Mouse (Mus musculus) limb, embryonic 14.5 days (tissue): ENCODE data around the gene Olfr193. TPM values are rescaled to one million over a fixed set of nuclear protein-coding genes. Genes with fewer than 3 reads are reported as not detected.
"Not testable (repeated sequence)": the region's sequence is repeated elsewhere in the genome, so short reads cannot be mapped to it uniquely, and the experiment has no call there.

Experiments
- ATAC-seq: fragments of 200-750 bp; cut with Nextera tagmentation; 2 replicates; pipeline ENCODE4 v1.8.0; 2017; ENCODE audit warnings: low read depth, moderate number of reproducible peaks, moderate TSS enrichment; ENCODE audit not compliant: low FRiP score
- DNase-seq: peaks from one replicate; pipeline ENCODE4 v3.0.0-alpha.2; 2015; ENCODE audit warnings: low spot score
- H3K27ac ChIP-seq: fragments of 300-500 bp; sonication (generic); replicated peaks from 2 replicates; pipeline ENCODE4 v1.5.1; 2014; ENCODE audit warnings: low read depth, mild to moderate bottlenecking, low read length, moderate library complexity, mixed read lengths
- H3K27me3 ChIP-seq: fragments of 300-500 bp; sonication (generic); 2 replicates; pipeline ENCODE4 v1.6.1; 2014; ENCODE audit warnings: low read length, mixed read lengths; ENCODE audit not compliant: control insufficient read depth, insufficient read depth
- H3K36me3 ChIP-seq: fragments of 300-500 bp; sonication (generic); 2 replicates; pipeline ENCODE4 v1.6.1; 2014; ENCODE audit warnings: mild to moderate bottlenecking, low read length, moderate library complexity, mixed read lengths; ENCODE audit not compliant: control insufficient read depth, insufficient read depth
- H3K4me1 ChIP-seq: fragments of 300-500 bp; sonication (generic); 2 replicates; pipeline ENCODE4 v1.6.1; 2014; ENCODE audit warnings: antibody characterized with exemption, low read length, mixed read lengths; ENCODE audit not compliant: control insufficient read depth, insufficient read depth
- H3K4me2 ChIP-seq: fragments of 300-500 bp; sonication (generic); replicated peaks from 2 replicates; pipeline ENCODE4 v1.6.1; 2014; ENCODE audit warnings: low read depth, mild to moderate bottlenecking, low read length, moderate library complexity; ENCODE audit not compliant: severe bottlenecking
- H3K4me3 ChIP-seq: fragments of 300-500 bp; sonication (generic); replicated peaks from 2 replicates; pipeline ENCODE4 v1.5.1; 2014; ENCODE audit warnings: low read length
- H3K9ac ChIP-seq: fragments of 300-500 bp; sonication (generic); 2 replicates; pipeline ENCODE4 v1.6.1; 2014; ENCODE audit warnings: mild to moderate bottlenecking, low read depth, low read length, moderate library complexity; ENCODE audit not compliant: severe bottlenecking
- H3K9me3 ChIP-seq: fragments of 300-500 bp; sonication (generic); 2 replicates; pipeline ENCODE4 v1.6.1; 2016; ENCODE audit warnings: low read length; ENCODE audit not compliant: control insufficient read depth
- POLR2A ChIP-seq: fragments of 200-500 bp; IDR thresholded peaks from 2 replicates; pipeline ENCODE4 v1.8.0; 2012; ENCODE audit warnings: inconsistent platforms, mild to moderate bottlenecking, moderate library complexity, borderline replicate concordance; ENCODE audit not compliant: insufficient read depth, insufficient read length; ENCODE audit errors: extremely low read depth
- WGBS: fragments of 180-500 bp; shearing (Covaris S2); extraction: QIAGEN DNeasy Blood & Tissue Kit; methylation state at CpG from one replicate; pipeline ENCODE4 v1.1.7; 2014; 5-methylcytosine and 5-hydroxymethylcytosine counted together
- polyA plus RNA-seq, 2 experiments: library from polyadenylated mRNA; depleted of rRNA in 1 of 2; stranded (reverse) in 1 of 2; unstranded in 1 of 2; fragments of >200 nt; fragmentation: Nextera tagmentation in 1 of 2; extraction: Ambion mirVana in 1 of 2; gene quantifications; 2 replicates each; pipeline versions ENCODE4 v1.2.1 to v1.2.3; 2012 to 2014

The Olfr193 gene
- polyA plus RNA-seq, 2 experiments = not detected

- Histone ChIP-seq H3K4me1 (no peaks in the 10 kb centered on the region), H3K27me3 (no peaks in the 10 kb centered on the region), H3K9me3 (no peaks in the 10 kb centered on the region), H3K4me3 (no peak overlapping the region), H3K9ac (no peak overlapping the region), H3K36me3 (no peaks in the 10 kb centered on the region), H3K27ac (no peak overlapping the region), H3K4me2 (no peak overlapping the region)
- ATAC-seq (no peak), DNase-seq (no peak)
- TF ChIP-seq POLR2A = no peak
- 87% methylated on average over 2 of the region's 2 CpGs for WGBS
These were observed 6.4 kb downstream of the Olfr193 start for GRCm38 (mm10) chr16:59105312-59105711.

DNA sequence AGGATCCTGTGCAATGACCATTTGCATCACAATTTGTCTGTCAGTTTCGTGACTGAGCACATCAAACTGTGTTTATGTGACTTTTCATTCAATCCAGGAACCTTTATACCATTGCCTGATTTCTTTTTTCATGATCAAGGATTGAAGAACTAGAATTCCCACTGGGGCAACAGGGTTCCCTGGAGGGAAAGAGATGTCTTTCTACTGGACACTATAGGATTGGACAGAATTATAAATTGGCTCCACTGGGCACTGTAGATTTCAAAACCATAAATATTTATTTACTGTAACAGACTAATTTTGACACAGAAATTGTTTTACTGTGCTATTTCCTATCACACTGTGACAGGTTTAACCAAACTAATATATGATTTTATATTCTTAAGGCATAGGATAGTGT is 22.0 kb downstream of the Olfr193 start, which contains the start of gene Olfr191:
Gene Olfr191 (minus strand): TSS at position 101 of the 400 bp plus-strand sequence.
- H3K4me1 ChIP-seq, DNase-seq, H3K4me3 ChIP-seq, H3K27me3 ChIP-seq, H3K27ac ChIP-seq, H3K9ac ChIP-seq, ATAC-seq, H3K36me3 ChIP-seq, H3K9me3 ChIP-seq, H3K4me2 ChIP-seq: not testable (repeated sequence)
- WGBS = 64% methylated on average over 1 of the region's 1 CpGs

DNA sequence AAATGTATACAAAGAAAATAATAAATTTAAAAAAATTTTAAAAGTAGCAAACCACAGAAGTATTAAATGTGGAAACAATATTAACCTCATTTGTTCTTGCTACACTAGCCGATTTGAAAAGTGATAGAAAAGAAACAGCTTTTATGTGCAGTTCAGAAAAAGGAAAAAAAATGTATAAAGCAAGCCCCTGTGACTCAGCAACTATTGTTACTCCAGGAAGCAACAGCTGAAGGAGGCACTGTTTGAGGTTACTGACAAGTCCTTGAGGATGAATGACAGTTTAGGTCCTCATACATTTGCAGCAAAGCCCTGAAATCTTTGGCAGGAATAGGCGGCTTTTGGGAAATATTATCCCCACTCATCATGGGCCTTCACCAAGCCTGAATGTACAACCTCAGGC is 30.6 kb downstream of the Olfr193 start:
- H3K27me3 ChIP-seq, H3K4me1 ChIP-seq, H3K27ac ChIP-seq, H3K9me3 ChIP-seq, H3K9ac ChIP-seq, ATAC-seq, H3K4me2 ChIP-seq, H3K36me3 ChIP-seq, DNase-seq, H3K4me3 ChIP-seq: not testable (repeated sequence)
- 88% methylated on average over 2 of the region's 2 CpGs for WGBS

GRCm38 (mm10) chr16:59077905-59078304 is 33.8 kb downstream of the Olfr193 start, which contains the start of gene Olfr190:
Gene Olfr190 (minus strand): TSS chr16:59078005.
- Histone ChIP-seq H3K36me3 (no peaks in the 10 kb centered on the region), H3K4me1 (no peaks in the 10 kb centered on the region), H3K4me2 (no peak within 1 kb of the TSS), H3K9me3 (no peaks in the 10 kb centered on the region), H3K27me3 (no peaks in the 10 kb centered on the region), H3K4me3 (no peak within 1 kb of the TSS), H3K27ac (no peak within 1 kb of the TSS), H3K9ac (no peak within 1 kb of the TSS)
- ATAC-seq = no peak
- TF ChIP-seq POLR2A = no peak
- DNase-seq = no peak
- WGBS = 83% methylated on average over 5 of the region's 5 CpGs

- DNase-seq (no peak), ATAC-seq (no peak)
- Histone ChIP-seq H3K4me2 (no peak overlapping the region), H3K4me1 (no peaks in the 10 kb centered on the region), H3K27me3 (no peaks in the 10 kb centered on the region), H3K4me3 (no peak overlapping the region), H3K36me3 (no peaks in the 10 kb centered on the region), H3K27ac (no peak overlapping the region), H3K9me3 (no peaks in the 10 kb centered on the region), H3K9ac (no peak overlapping the region)
- no peak for TF ChIP-seq POLR2A
- 77% methylated on average over 1 of the region's 1 CpGs for WGBS
These were observed 38.2 kb downstream of the Olfr193 start for GRCm38 (mm10) chr16:59073520-59073919.

DNA sequence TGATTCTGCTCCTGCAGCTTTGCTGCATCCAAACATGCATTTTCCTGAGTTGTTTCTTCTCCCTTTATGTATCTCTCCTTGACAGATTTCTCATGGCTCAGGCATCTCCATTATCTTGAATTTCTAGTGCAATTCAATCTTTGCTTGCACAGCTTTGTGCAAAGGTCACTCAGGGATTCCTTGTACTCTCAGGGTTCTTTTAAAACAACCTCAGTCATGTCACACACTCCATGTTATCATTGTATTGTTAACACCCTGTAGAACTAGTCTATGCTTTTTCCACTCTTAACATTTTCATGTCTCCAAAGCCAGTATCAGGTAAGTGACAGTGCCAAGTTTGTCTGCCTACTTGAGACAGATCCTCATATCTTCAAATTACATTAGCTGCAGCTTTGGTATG is 39.9 kb downstream of the Olfr193 start:
- TF ChIP-seq POLR2A = no peak
- H3K4me1 ChIP-seq = no peaks in the 10 kb centered on the region
- H3K27ac ChIP-seq = no peak overlapping the region
- no peak overlapping the region for H3K4me3 ChIP-seq
- no peaks in the 10 kb centered on the region for H3K9me3 ChIP-seq
- ATAC-seq (no peak), DNase-seq (no peak)
- no peaks in the 10 kb centered on the region for H3K27me3 ChIP-seq
- no peaks in the 10 kb centered on the region for H3K36me3 ChIP-seq
- H3K9ac ChIP-seq = no peak overlapping the region
- H3K4me2 ChIP-seq = no peak overlapping the region

GRCm38 (mm10) chr16:59062411-59062810 is 49.3 kb downstream of the Olfr193 start:
- not testable (repeated sequence) for H3K9me3 ChIP-seq, H3K4me3 ChIP-seq, ATAC-seq, H3K36me3 ChIP-seq, H3K27me3 ChIP-seq, H3K9ac ChIP-seq, H3K4me2 ChIP-seq, H3K4me1 ChIP-seq, H3K27ac ChIP-seq, DNase-seq
- 68% methylated on average over 3 of the region's 3 CpGs for WGBS
